Mouse (Mus musculus) heart, postnatal 0 days (tissue): ENCODE measurements around the gene Pan2. TPM values are rescaled to one million over a fixed set of nuclear protein-coding genes. Genes with fewer than 3 reads are reported as not detected.
A peak's percentile ranks its signal among the peaks of the same experiment; 100 is the strongest.
"Not testable (repeated sequence)": the region's sequence is repeated elsewhere in the genome, so short reads cannot be mapped to it uniquely, and the experiment has no call there.

Experiments used
- ATAC-seq: fragments of 200-750 bp; cut with Nextera tagmentation; 2 replicates; pipeline ENCODE4 v1.8.0; 2017; ENCODE audit warnings: low read depth, moderate number of reproducible peaks, moderate library complexity; ENCODE audit not compliant: insufficient read depth
- DNase-seq: peaks from one replicate; pipeline ENCODE4 v3.0.0-alpha.2; 2016; ENCODE audit warnings: low spot score
- H3K27ac ChIP-seq: fragments of 300-500 bp; sonication (generic); 2 replicates; pipeline ENCODE4 v1.5.1; 2014; ENCODE audit warnings: low read depth, mild to moderate bottlenecking
- H3K27me3 ChIP-seq: fragments of 300-500 bp; sonication (generic); 2 replicates; pipeline ENCODE4 v1.6.1; 2014; ENCODE audit warnings: low read length, mixed read lengths; ENCODE audit not compliant: control insufficient read depth, insufficient read depth
- H3K36me3 ChIP-seq: fragments of 300-500 bp; sonication (generic); replicated peaks from 2 replicates; pipeline ENCODE4 v1.6.1; 2014; ENCODE audit warnings: low read length, mixed read lengths; ENCODE audit not compliant: control insufficient read depth, insufficient read depth
- H3K4me1 ChIP-seq: fragments of 300-500 bp; sonication (generic); 2 replicates; pipeline ENCODE4 v1.6.1; 2014; ENCODE audit warnings: antibody characterized with exemption; ENCODE audit not compliant: control insufficient read depth, insufficient read depth
- H3K4me2 ChIP-seq: fragments of 300-500 bp; sonication (generic); 2 replicates; pipeline ENCODE4 v1.6.1; 2014; ENCODE audit warnings: low read depth, mild to moderate bottlenecking, low read length, moderate library complexity
- H3K4me3 ChIP-seq: fragments of 300-500 bp; sonication (generic); 2 replicates; pipeline ENCODE4 v1.5.1; 2014; ENCODE audit warnings: low read depth, low read length
- H3K9ac ChIP-seq: fragments of 300-500 bp; sonication (generic); replicated peaks from 2 replicates; pipeline ENCODE4 v1.6.1; 2014; ENCODE audit warnings: low read depth, low read length, mixed read lengths
- H3K9me3 ChIP-seq: fragments of 300-500 bp; sonication (generic); replicated peaks from 2 replicates; pipeline ENCODE4 v1.6.1; 2016; ENCODE audit warnings: low read length; ENCODE audit not compliant: control insufficient read depth
- CTCF ChIP-seq: IDR thresholded peaks from 2 replicates; pipeline ENCODE4 v1.5.1; 2016; ENCODE audit warnings: antibody characterized with exemption, control low read depth, low read depth
- EP300 ChIP-seq: IDR thresholded peaks from 2 replicates; pipeline ENCODE4 v1.6.1; 2016; ENCODE audit warnings: antibody characterized with exemption, low read depth
- whole genome bisulfite sequencing: fragments of 180-500 bp; shearing (Covaris S2); extraction: QIAGEN DNeasy Blood & Tissue Kit; methylation state at CpG from one replicate; pipeline ENCODE4 v1.1.7; 2014; 5-methylcytosine and 5-hydroxymethylcytosine counted together
- polyA plus RNA-seq: library from polyadenylated mRNA; unstranded; fragments of >200 nt; fragmentation: Nextera tagmentation; extraction: Ambion mirVana; gene quantifications from 2 replicates; pipeline ENCODE4 v1.2.1, GENCODE M21; 2015
- total RNA-seq: library from RNA; depleted of rRNA; stranded (reverse); fragments of >200 nt; gene quantifications from 2 replicates; pipeline ENCODE4 v1.2.3, GENCODE M21; 2014; ENCODE audit warnings: low replicate concordance

Gene Pan2
- total and polyA plus RNA-seq, 2 experiments from 2014 or later: 13.4 to 24.1 TPM

- WGBS: 85% methylated on average over 5 of the region's 5 CpGs
Measured at GRCm38 (mm10) chr10:128259946-128260345, 43.2 kb upstream of the Pan2 start.

GRCm38 (mm10) chr10:128260376-128260775 is 42.8 kb upstream of the Pan2 start:
- not testable (repeated sequence) for H3K27me3 ChIP-seq, H3K4me1 ChIP-seq, H3K9ac ChIP-seq, H3K36me3 ChIP-seq, H3K27ac ChIP-seq, H3K9me3 ChIP-seq, H3K4me3 ChIP-seq, H3K4me2 ChIP-seq, DNase-seq, ATAC-seq
- 87% methylated on average over 7 of the region's 7 CpGs for WGBS

More at GRCm38 (mm10) chr10:128259946-128260345, 43.2 kb upstream of the Pan2 start:
- Histone ChIP-seq H3K4me3 (no peak overlapping the region), H3K9ac (no peak overlapping the region), H3K4me1 (no peaks in the 10 kb centered on the region), H3K27ac (no peak overlapping the region), H3K27me3 (no peaks in the 10 kb centered on the region), H3K9me3 (no peaks in the 10 kb centered on the region), H3K4me2 (no peak overlapping the region), H3K36me3 (no peaks in the 10 kb centered on the region)
- TF ChIP-seq CTCF (no peak), EP300 (no peak)
- ATAC-seq: no peak
- DNase-seq: no peak

GRCm38 (mm10) chr10:128262300-128262699 is 40.8 kb upstream of the Pan2 start:
- Histone ChIP-seq H3K4me2 (no peak overlapping the region; the same call in 1 of the 2 replicates), H3K27ac (no peak overlapping the region), H3K9me3 (no peaks in the 10 kb centered on the region), H3K36me3 (no peaks in the 10 kb centered on the region), H3K27me3 (no peaks in the 10 kb centered on the region), H3K9ac (no peak overlapping the region), H3K4me3 (no peak overlapping the region), H3K4me1 (no peaks in the 10 kb centered on the region)
- no peak for TF ChIP-seq CTCF
- no peak for TF ChIP-seq EP300
- DNase-seq (no peak), ATAC-seq (peak; percentile 62; the same call in 1 of the 2 replicates)
- 53% methylated on average over 22 of the region's 22 CpGs for WGBS

GRCm38 (mm10) chr10:128263393-128264310 is 39.5 kb upstream of the Pan2 start:
- ATAC-seq (no peak), DNase-seq (no peak)
- Histone ChIP-seq H3K9me3 (no peaks in the 10 kb centered on the region), H3K27me3 (no peaks in the 10 kb centered on the region), H3K27ac (no peak overlapping the region), H3K36me3 (no peaks in the 10 kb centered on the region), H3K4me2 (no peak overlapping the region), H3K4me3 (no peak overlapping the region), H3K4me1 (no peaks in the 10 kb centered on the region), H3K9ac (no peak overlapping the region)
- TF ChIP-seq EP300: no peak
- no peak for TF ChIP-seq CTCF
- 75% methylated on average over 6 of the region's 6 CpGs for WGBS

GRCm38 (mm10) chr10:128268371-128268770 is 34.8 kb upstream of the Pan2 start, which contains the start of gene Apof:
Apof (plus strand) TSS chr10:128268671.
- no peak within 1 kb of the TSS for H3K4me2 ChIP-seq
- no peaks in the 10 kb centered on the region for H3K27me3 ChIP-seq
- 72% methylated on average over 6 of the region's 6 CpGs for WGBS
- H3K4me1 ChIP-seq: peaks cover 6% of the 10 kb centered on the region; the same call in 1 of the 2 replicates
- H3K27ac ChIP-seq: no peak within 1 kb of the TSS; the same call in 1 of the 2 replicates
- no peak within 1 kb of the TSS for H3K9ac ChIP-seq
- H3K36me3 ChIP-seq: no peaks in the 10 kb centered on the region
- H3K9me3 ChIP-seq: no peaks in the 10 kb centered on the region
- no peak for DNase-seq
- no peak for TF ChIP-seq CTCF
- TF ChIP-seq EP300: no peak
- ATAC-seq: no peak
- H3K4me3 ChIP-seq: no peak within 1 kb of the TSS
